ENCODE assay signal across 33 mouse cellular contexts in the genomic region with DNA sequence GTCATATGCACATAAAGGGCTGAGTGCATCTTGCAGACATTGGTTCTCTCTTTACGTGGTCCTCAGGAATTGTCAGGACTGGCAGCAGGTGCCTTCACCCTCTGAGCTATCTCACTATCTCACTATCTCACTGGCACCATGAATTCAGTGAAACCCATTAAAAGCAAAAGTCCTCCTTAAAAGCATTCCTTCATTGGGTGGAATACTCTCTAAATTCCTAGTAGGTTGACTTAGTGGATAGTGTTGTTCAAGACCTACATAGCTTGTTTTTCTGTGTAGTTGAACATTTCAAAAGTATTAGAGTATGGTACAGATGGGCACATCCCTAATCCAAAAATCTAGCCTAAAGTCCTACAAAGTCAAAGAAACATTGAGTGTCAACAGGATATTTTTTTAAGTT. TPM values are rescaled to one million over a fixed set of nuclear protein-coding genes. Genes with fewer than 3 reads are reported as not detected.
"Had no signal": no experiment of that assay in that cellular context is flagged by ENCODE, and none has a peak within 500 bp of the region (broad histone marks: within the 10 kb centered on the region; RNA-seq: fewer than 3 reads in every experiment).

No protein-coding gene starts in this region.

- H3K4me1 ChIP-seq: limb, embryonic 10.5 days; limb, embryonic 12.5 days; limb, embryonic 13.5 days; limb, embryonic 15.5 days; liver, embryonic 12.5 days; liver, embryonic 13.5 days; liver, embryonic 15.5 days; lung, embryonic 15.5 days; megakaryocyte, embryonic 14.5 days; midbrain, embryonic 10.5 days; midbrain, embryonic 12.5 days; midbrain, embryonic 15.5 days; neural tube, embryonic 12.5 days had no signal

- H3K4me3 ChIP-seq: left cerebral cortex, adult 2 months; limb, embryonic 10.5 days; limb, embryonic 12.5 days; limb, embryonic 13.5 days; limb, embryonic 15.5 days; liver, embryonic 12.5 days; liver, embryonic 13.5 days; liver, embryonic 15.5 days; lung, embryonic 15.5 days; megakaryocyte, embryonic 14.5 days; midbrain, embryonic 10.5 days; midbrain, embryonic 12.5 days; midbrain, embryonic 15.5 days; myocyte; neural tube, embryonic 12.5 days had no signal

- H3K9ac ChIP-seq: limb, embryonic 12.5 days; limb, embryonic 13.5 days; limb, embryonic 15.5 days; liver, embryonic 12.5 days; liver, embryonic 13.5 days; liver, embryonic 14.5 days; liver, embryonic 15.5 days; liver, postnatal 0 days; lung, embryonic 14.5 days; lung, embryonic 15.5 days; midbrain, embryonic 12.5 days; midbrain, embryonic 15.5 days; neural tube, embryonic 12.5 days had no signal

- H3K9me3 ChIP-seq: limb, embryonic 10.5 days; limb, embryonic 12.5 days; limb, embryonic 13.5 days; limb, embryonic 15.5 days; liver, embryonic 12.5 days; liver, embryonic 13.5 days; liver, embryonic 15.5 days; lung, embryonic 15.5 days; megakaryocyte, embryonic 14.5 days; midbrain, embryonic 10.5 days; midbrain, embryonic 12.5 days; midbrain, embryonic 15.5 days; neural tube, embryonic 12.5 days had no signal

- H3K36me3 ChIP-seq: limb, embryonic 10.5 days; limb, embryonic 12.5 days; limb, embryonic 13.5 days; limb, embryonic 15.5 days; liver, embryonic 12.5 days; liver, embryonic 13.5 days; liver, embryonic 15.5 days; lung, embryonic 15.5 days; midbrain, embryonic 10.5 days; midbrain, embryonic 12.5 days; midbrain, embryonic 15.5 days; neural tube, embryonic 12.5 days had no signal

- ATAC-seq: liver, embryonic 12.5 days; liver, postnatal 0 days; midbrain, embryonic 15.5 days; midbrain, embryonic 16.5 days had no signal

- H3K27me3 ChIP-seq: limb, embryonic 12.5 days; limb, embryonic 13.5 days; limb, embryonic 15.5 days; liver, embryonic 12.5 days; liver, embryonic 13.5 days; liver, embryonic 15.5 days; lung, embryonic 15.5 days; midbrain, embryonic 12.5 days; midbrain, embryonic 15.5 days; neural tube, embryonic 12.5 days had no signal

- H3K4me2 ChIP-seq: limb, embryonic 12.5 days; limb, embryonic 13.5 days; limb, embryonic 15.5 days; liver, embryonic 11.5 days; liver, embryonic 12.5 days; liver, embryonic 13.5 days; liver, embryonic 15.5 days; lung, embryonic 14.5 days; lung, embryonic 15.5 days; midbrain, embryonic 12.5 days; midbrain, embryonic 15.5 days; neural tube, embryonic 12.5 days had no signal

- DNase-seq: left cerebral cortex, postnatal 4 days; liver; liver, embryonic 13.5 days; liver, postnatal 0 days; lung, adult 18-20 months; lung, adult 2 months; lung, embryonic 14.5 days; lung, postnatal 10 days; lung, postnatal 14 days; lung, postnatal 36 days; midbrain, embryonic 14.5 days had no signal

- H3K27ac ChIP-seq: left cerebral cortex, adult 2 months; limb, embryonic 10.5 days; limb, embryonic 12.5 days; limb, embryonic 13.5 days; limb, embryonic 15.5 days; liver, embryonic 12.5 days; liver, embryonic 13.5 days; liver, embryonic 14.5 days; liver, embryonic 15.5 days; lung, embryonic 15.5 days; macrophage; midbrain, embryonic 10.5 days; midbrain, embryonic 12.5 days; midbrain, embryonic 15.5 days; neural tube, embryonic 12.5 days had no signal

RNA-seq across cellular contexts. Expression of a gene that starts 55.4 kb away (rescaled TPM):
- polyA plus RNA-seq: limb, embryonic 10.5 days; limb, embryonic 11.5 days; limb, embryonic 12.5 days; limb, embryonic 13.5 days; liver, adult 2 months; liver, embryonic 11.5 days; liver, embryonic 12.5 days; liver, embryonic 13.5 days; liver, embryonic 14.5 days; lung, embryonic 14.5 days; macrophage; midbrain, embryonic 10.5 days; midbrain, embryonic 12.5 days; midbrain, embryonic 14.5 days; midbrain, embryonic 15.5 days; midbrain, embryonic 16.5 days; midbrain, postnatal 0 days; neural tube, embryonic 11.5 days; neural tube, embryonic 12.5 days had no signal
